Comparison of ENCODE assay signal across 17 mouse cellular contexts in genomic region chr11:108892406-108892805, GRCm38 (mm10). TPM values are rescaled to one million over a fixed set of nuclear protein-coding genes. Genes with fewer than 3 reads are reported as not detected.
A peak's percentile ranks its signal among the peaks of the same experiment; 100 is the strongest.
DNase-seq lines count a peak whose midpoint lies in the region; ATAC-seq and TF ChIP-seq lines count a peak whose summit lies in the region.
"Had no signal": no experiment of that assay in that cellular context is flagged by ENCODE, and none has a peak within 500 bp of the region (broad histone marks: within the 10 kb centered on the region; RNA-seq: fewer than 3 reads in every experiment).

No protein-coding gene starts in this region.

- ATAC-seq in kidney, postnatal 0 days (replicated peaks; ENCODE audit: low FRiP score, low read depth), result no peak
- ATAC-seq in embryonic facial prominence, embryonic 12.5 days (ENCODE audit: insufficient number of reproducible peaks, insufficient read depth, low FRiP score, low TSS enrichment), result no peak
- ATAC-seq in limb, embryonic 14.5 days (ENCODE audit: low FRiP score, low read depth), result no peak
- no peak for ATAC-seq in intestine, embryonic 15.5 days
- ATAC-seq: intestine, postnatal 0 days; liver, embryonic 12.5 days had no signal

- DNase-seq in kidney, postnatal 0 days (ENCODE audit: low spot score), result no peak
- DNase-seq in kidney, postnatal 10 days, result no peak
- peak; percentile 56 for DNase-seq in embryonic facial prominence, embryonic 10.5 days (ENCODE audit: low spot score)
- no peak for DNase-seq in limb, embryonic 14.5 days (ENCODE audit: low spot score)
- DNase-seq in gastrocnemius, postnatal 10 days, result no peak
- DNase-seq in cerebellum, postnatal 4 days (ENCODE audit: low spot score in 2 of 2), result no peak
- DNase-seq: cerebellum, adult 18-20 months; heart, adult 11 months; right cerebral cortex, adult 18-20 months; spleen, adult 18-20 months; thymus, postnatal 4 days had no signal

- no peak for TF ChIP-seq CTCF in kidney, postnatal 0 days (IDR thresholded peaks at IDR 0.05; ENCODE audit: low read depth)

- peak overlapping the region; percentile 30; the same call in 1 of the 2 replicates for H3K4me2 ChIP-seq in kidney, postnatal 0 days (ENCODE audit: low read length)
- peak overlapping the region; percentile 57 for H3K4me2 ChIP-seq in embryonic facial prominence, embryonic 12.5 days (replicated peaks)
- H3K4me2 ChIP-seq in limb, embryonic 14.5 days (replicated peaks; ENCODE audit: low read depth, low read length, severe bottlenecking), result peak overlapping the region; percentile 65; the same call in 1 of the 2 replicates
- no peak overlapping the region for H3K4me2 ChIP-seq in intestine, embryonic 15.5 days (replicated peaks)

- no peak overlapping the region for H3K4me3 ChIP-seq in kidney, postnatal 0 days (replicated peaks; ENCODE audit: low read depth, low read length)
- H3K4me3 ChIP-seq in embryonic facial prominence, embryonic 10.5 days, result peak overlapping the region; percentile 33; the same call in 1 of the 2 replicates
- H3K4me3 ChIP-seq in embryonic facial prominence, embryonic 12.5 days, result no peak overlapping the region
- no peak overlapping the region for H3K4me3 ChIP-seq in limb, embryonic 14.5 days (replicated peaks; ENCODE audit: low read length)
- H3K4me3 ChIP-seq in intestine, embryonic 15.5 days (replicated peaks), result no peak overlapping the region
- H3K4me3 ChIP-seq: liver, embryonic 12.5 days had no signal

- no peak for TF ChIP-seq POLR2A in limb, embryonic 14.5 days (IDR thresholded peaks at IDR 0.05; ENCODE audit: borderline replicate concordance, extremely low read depth, insufficient read depth, insufficient read length)

- H3K9me3 ChIP-seq in kidney, postnatal 0 days (replicated peaks; ENCODE audit: low read length), result no peaks in the 10 kb centered on the region
- no peaks in the 10 kb centered on the region for H3K9me3 ChIP-seq in embryonic facial prominence, embryonic 10.5 days
- H3K9me3 ChIP-seq in embryonic facial prominence, embryonic 12.5 days, result no peaks in the 10 kb centered on the region
- H3K9me3 ChIP-seq in limb, embryonic 14.5 days (ENCODE audit: control insufficient read depth, low read length), result no peaks in the 10 kb centered on the region
- no peaks in the 10 kb centered on the region for H3K9me3 ChIP-seq in intestine, embryonic 15.5 days
- H3K9me3 ChIP-seq: liver, embryonic 12.5 days; stomach, embryonic 15.5 days had no signal

- no peaks in the 10 kb centered on the region for H3K36me3 ChIP-seq in kidney, postnatal 0 days (ENCODE audit: insufficient read depth, low read length)
- no peaks in the 10 kb centered on the region for H3K36me3 ChIP-seq in embryonic facial prominence, embryonic 10.5 days (replicated peaks)
- H3K36me3 ChIP-seq in embryonic facial prominence, embryonic 12.5 days, result no peaks in the 10 kb centered on the region
- H3K36me3 ChIP-seq in limb, embryonic 14.5 days (ENCODE audit: control insufficient read depth, insufficient read depth, low read length), result no peaks in the 10 kb centered on the region
- no peaks in the 10 kb centered on the region for H3K36me3 ChIP-seq in intestine, embryonic 15.5 days
- H3K36me3 ChIP-seq: liver, embryonic 12.5 days; stomach, embryonic 15.5 days had no signal

- no peaks in the 10 kb centered on the region for H3K27me3 ChIP-seq in kidney, postnatal 0 days (ENCODE audit: insufficient read depth, low read length)
- peaks cover 41% of the 10 kb centered on the region for H3K27me3 ChIP-seq in embryonic facial prominence, embryonic 10.5 days (replicated peaks; ENCODE audit: low read depth, poor library complexity, severe bottlenecking)
- H3K27me3 ChIP-seq in embryonic facial prominence, embryonic 12.5 days, result no peaks in the 10 kb centered on the region
- no peaks in the 10 kb centered on the region for H3K27me3 ChIP-seq in limb, embryonic 14.5 days (ENCODE audit: control insufficient read depth, insufficient read depth, low read length)
- H3K27me3 ChIP-seq in intestine, embryonic 15.5 days (replicated peaks), result no peaks in the 10 kb centered on the region
- H3K27me3 ChIP-seq: stomach, embryonic 15.5 days had no signal

- peaks cover 9% of the 10 kb centered on the region; the same call in 1 of the 2 replicates for H3K4me1 ChIP-seq in kidney, postnatal 0 days (replicated peaks; ENCODE audit: insufficient read depth, low read length)
- H3K4me1 ChIP-seq in embryonic facial prominence, embryonic 10.5 days, result peaks cover 68% of the 10 kb centered on the region
- peaks cover 43% of the 10 kb centered on the region for H3K4me1 ChIP-seq in embryonic facial prominence, embryonic 12.5 days
- H3K4me1 ChIP-seq in limb, embryonic 14.5 days (ENCODE audit: control insufficient read depth, insufficient read depth, low read length), result peaks cover 44% of the 10 kb centered on the region
- H3K4me1 ChIP-seq in intestine, embryonic 15.5 days (replicated peaks), result 0 out of 2 replicates have a peak, but pooled peaks cover 2% of the 10 kb centered on the region
- H3K4me1 ChIP-seq: liver, embryonic 12.5 days had no signal

- 13% methylated on average over 7 of the region's 7 CpGs for WGBS in kidney, postnatal 0 days
- WGBS in embryonic facial prominence, embryonic 10.5 days, result under 1% methylated on average over 6 of the region's 7 CpGs
- under 1% methylated on average over 6 of the region's 7 CpGs for WGBS in embryonic facial prominence, embryonic 12.5 days
- 3% methylated on average over 5 of the region's 7 CpGs for WGBS in limb, embryonic 14.5 days
- 30% methylated on average over 6 of the region's 7 CpGs for WGBS in intestine, embryonic 15.5 days

- H3K9ac ChIP-seq in kidney, postnatal 0 days (ENCODE audit: low read depth, low read length), result no peak overlapping the region
- no peak overlapping the region for H3K9ac ChIP-seq in embryonic facial prominence, embryonic 12.5 days
- H3K9ac ChIP-seq in limb, embryonic 14.5 days (ENCODE audit: low read depth, low read length, severe bottlenecking), result no peak overlapping the region
- H3K9ac ChIP-seq in intestine, embryonic 15.5 days, result no peak overlapping the region
- H3K9ac ChIP-seq: liver, embryonic 12.5 days; stomach, embryonic 15.5 days had no signal

- H3K27ac ChIP-seq in kidney, postnatal 0 days, result no peak overlapping the region
- no peak overlapping the region for H3K27ac ChIP-seq in embryonic facial prominence, embryonic 10.5 days (replicated peaks)
- H3K27ac ChIP-seq in embryonic facial prominence, embryonic 12.5 days, result 0 out of 2 replicates have a peak overlapping the region, but pooled peaks have one; percentile 30
- no peak overlapping the region; the same call in 1 of the 2 replicates for H3K27ac ChIP-seq in limb, embryonic 14.5 days (replicated peaks; ENCODE audit: low read depth, low read length)
- H3K27ac ChIP-seq in intestine, embryonic 15.5 days, result no peak overlapping the region
- H3K27ac ChIP-seq: liver, embryonic 12.5 days had no signal

RNA-seq across cellular contexts. Expression of gene Axin2, which starts 27.7 kb away (rescaled TPM):
- polyA plus RNA-seq in kidney, postnatal 0 days (2015; fragmentation: Nextera tagmentation; extraction: Ambion mirVana), result 5.3 and 5.8 TPM in 2 replicates
- 12.7 and 15.3 TPM in 2 replicates for polyA plus RNA-seq in embryonic facial prominence, embryonic 10.5 days (2016; fragmentation: Nextera tagmentation; extraction: Ambion mirVana)
- polyA plus RNA-seq in embryonic facial prominence, embryonic 12.5 days (2016; fragmentation: Nextera tagmentation; extraction: Ambion mirVana), result 15.1 and 17.5 TPM in 2 replicates
- 50.9 and 58.2 TPM in 2 replicates for polyA plus RNA-seq in limb, embryonic 14.5 days (2012; rRNA removed)
- polyA plus RNA-seq in limb, embryonic 14.5 days (2014; fragmentation: Nextera tagmentation; extraction: Ambion mirVana), result 22.6 and 22.7 TPM in 2 replicates
- 10 to 100 TPM; 10.8 to 18.6 TPM for total RNA-seq in gastrocnemius, postnatal 10 days (2021)
- 4.7 and 5.4 TPM in 2 replicates for polyA plus RNA-seq in intestine, embryonic 15.5 days (2015; fragmentation: Nextera tagmentation; extraction: Ambion mirVana)
- total RNA-seq: MEL had no signal
